Mouse (Mus musculus) limb, embryonic 15.5 days (tissue): ENCODE results near the gene March8. TPM values are rescaled to one million over a fixed set of nuclear protein-coding genes. Genes with fewer than 3 reads are reported as not detected.

ENCODE experiments used
- ATAC-seq: fragments of 200-750 bp; cut with Nextera tagmentation; 2 replicates; pipeline ENCODE4 v1.8.0; 2017; ENCODE audit warnings: low read depth, moderate TSS enrichment; ENCODE audit not compliant: insufficient number of reproducible peaks, low FRiP score, low TSS enrichment
- H3K27ac ChIP-seq: fragments of 300-500 bp; sonication (generic); 2 replicates; pipeline ENCODE4 v1.5.1; 2015; ENCODE audit warnings: moderate library complexity, mild to moderate bottlenecking, inconsistent platforms
- H3K27me3 ChIP-seq: fragments of 300-500 bp; sonication (generic); 2 replicates; pipeline ENCODE4 v1.6.1; 2015; ENCODE audit warnings: inconsistent platforms
- H3K36me3 ChIP-seq: fragments of 300-500 bp; sonication (generic); 2 replicates; pipeline ENCODE4 v1.6.1; 2015; ENCODE audit warnings: inconsistent platforms
- H3K4me1 ChIP-seq: fragments of 300-500 bp; sonication (generic); 2 replicates; pipeline ENCODE4 v1.6.1; 2015; ENCODE audit warnings: inconsistent platforms
- H3K4me2 ChIP-seq: fragments of 300-500 bp; sonication (generic); 2 replicates; pipeline ENCODE4 v1.6.1; 2015; ENCODE audit warnings: mild to moderate bottlenecking, inconsistent platforms
- H3K4me3 ChIP-seq: fragments of 300-500 bp; sonication (generic); 2 replicates; pipeline ENCODE4 v1.5.1; 2015; ENCODE audit warnings: mild to moderate bottlenecking, inconsistent platforms
- H3K9ac ChIP-seq: fragments of 300-500 bp; sonication (generic); 2 replicates; pipeline ENCODE4 v1.6.1; 2015; ENCODE audit warnings: inconsistent platforms
- H3K9me3 ChIP-seq: fragments of 300-500 bp; sonication (generic); 2 replicates; pipeline ENCODE4 v1.6.1; 2016; ENCODE audit warnings: inconsistent platforms
- WGBS: fragments of 180-500 bp; shearing (Covaris S2); methylation state at CpG from one replicate; pipeline ENCODE4 v1.1.7; 2015; 5-methylcytosine and 5-hydroxymethylcytosine counted together
- polyA plus RNA-seq: library from polyadenylated mRNA; unstranded; fragments of >200 nt; fragmentation: Nextera tagmentation; extraction: Ambion mirVana; gene quantifications from 2 replicates; pipeline ENCODE4 v1.2.1, GENCODE M21; 2015

March8 gene
- polyA plus RNA-seq, 1 experiment from 2014 or later = 26.0 TPM

GRCm38 (mm10) chr6:116397621-116398020 is 59.8 kb downstream of the March8 start:
- Histone ChIP-seq H3K27me3 (no peaks in the 10 kb centered on the region), H3K27ac (no peak overlapping the region), H3K4me2 (no peak overlapping the region), H3K4me1 (no peaks in the 10 kb centered on the region), H3K9me3 (no peaks in the 10 kb centered on the region), H3K36me3 (peaks cover 8% of the 10 kb centered on the region), H3K9ac (no peak overlapping the region), H3K4me3 (no peak overlapping the region)
- 71% methylated on average over 6 of the region's 6 CpGs for WGBS
- ATAC-seq = no peak

GRCm38 (mm10) chr6:116398136-116398535 is 60.3 kb downstream of the March8 start:
- Histone ChIP-seq H3K27me3 (no peaks in the 10 kb centered on the region), H3K4me1 (no peaks in the 10 kb centered on the region), H3K4me3 (no peak overlapping the region), H3K9me3 (no peaks in the 10 kb centered on the region), H3K27ac (no peak overlapping the region), H3K9ac (no peak overlapping the region), H3K36me3 (peaks cover 8% of the 10 kb centered on the region), H3K4me2 (no peak overlapping the region)
- no peak for ATAC-seq
- 86% methylated on average over 2 of the region's 2 CpGs for WGBS

- Histone ChIP-seq H3K9ac (no peak overlapping the region), H3K9me3 (no peaks in the 10 kb centered on the region), H3K36me3 (peaks cover 17% of the 10 kb centered on the region), H3K27ac (no peak overlapping the region), H3K27me3 (no peaks in the 10 kb centered on the region), H3K4me1 (no peaks in the 10 kb centered on the region), H3K4me3 (no peak overlapping the region), H3K4me2 (no peak overlapping the region)
- WGBS = 92% methylated on average over 12 of the region's 12 CpGs
- no peak for ATAC-seq
Measured at GRCm38 (mm10) chr6:116401746-116402423, 64.1 kb downstream of the March8 start.

GRCm38 (mm10) chr6:116402426-116402825 is 64.6 kb downstream of the March8 start:
- WGBS = 87% methylated on average over 3 of the region's 3 CpGs
- Histone ChIP-seq H3K4me2 (no peak overlapping the region), H3K9ac (no peak overlapping the region), H3K9me3 (no peaks in the 10 kb centered on the region), H3K27me3 (no peaks in the 10 kb centered on the region), H3K27ac (no peak overlapping the region), H3K36me3 (peaks cover 17% of the 10 kb centered on the region), H3K4me1 (no peaks in the 10 kb centered on the region), H3K4me3 (no peak overlapping the region)
- no peak for ATAC-seq

GRCm38 (mm10) chr6:116405243-116405642 is 67.4 kb downstream of the March8 start:
- H3K4me3 ChIP-seq = no peak overlapping the region

GRCm38 (mm10) chr6:116405715-116406114 is 67.9 kb downstream of the March8 start:
- no peaks in the 10 kb centered on the region for H3K27me3 ChIP-seq
- H3K4me2 ChIP-seq = no peak overlapping the region
- no peak for ATAC-seq
- H3K4me1 ChIP-seq = no peaks in the 10 kb centered on the region
- no peaks in the 10 kb centered on the region for H3K9me3 ChIP-seq
- H3K36me3 ChIP-seq = peaks cover 17% of the 10 kb centered on the region
- 84% methylated on average over 5 of the region's 5 CpGs for WGBS
- H3K27ac ChIP-seq = no peak overlapping the region; the same call in 1 of the 2 replicates
- H3K4me3 ChIP-seq = no peak overlapping the region
- no peak overlapping the region for H3K9ac ChIP-seq

More at GRCm38 (mm10) chr6:116405243-116405642, 67.4 kb downstream of the March8 start:
- Histone ChIP-seq H3K27ac (no peak overlapping the region), H3K27me3 (no peaks in the 10 kb centered on the region), H3K4me1 (no peaks in the 10 kb centered on the region), H3K9me3 (no peaks in the 10 kb centered on the region), H3K4me2 (no peak overlapping the region), H3K36me3 (peaks cover 17% of the 10 kb centered on the region), H3K9ac (no peak overlapping the region)
- no peak for ATAC-seq
- WGBS = 88% methylated on average over 9 of the region's 9 CpGs

GRCm38 (mm10) chr6:116406152-116406551 is 68.3 kb downstream of the March8 start:
- 60% methylated on average over 2 of the region's 2 CpGs for WGBS
- no peak for ATAC-seq
- Histone ChIP-seq H3K4me2 (no peak overlapping the region), H3K4me1 (no peaks in the 10 kb centered on the region), H3K27me3 (no peaks in the 10 kb centered on the region), H3K36me3 (peaks cover 15% of the 10 kb centered on the region), H3K9me3 (no peaks in the 10 kb centered on the region), H3K9ac (no peak overlapping the region), H3K27ac (no peak overlapping the region), H3K4me3 (no peak overlapping the region)

- Histone ChIP-seq H3K9ac (no peak overlapping the region), H3K9me3 (no peaks in the 10 kb centered on the region), H3K27ac (0 out of 2 replicates have a peak overlapping the region, but pooled peaks have one; percentile 3), H3K36me3 (peaks cover 11% of the 10 kb centered on the region; the same call in 1 of the 2 replicates), H3K27me3 (no peaks in the 10 kb centered on the region), H3K4me2 (no peak overlapping the region), H3K4me3 (no peak overlapping the region), H3K4me1 (no peaks in the 10 kb centered on the region)
- 45% methylated on average over 5 of the region's 5 CpGs for WGBS
- ATAC-seq = no peak
Measured at GRCm38 (mm10) chr6:116406680-116407079, 68.9 kb downstream of the March8 start.

GRCm38 (mm10) chr6:116407216-116407615 is 69.4 kb downstream of the March8 start:
- WGBS = 91% methylated on average over 4 of the region's 4 CpGs

GRCm38 (mm10) chr6:116407956-116408657 is 70.3 kb downstream of the March8 start:
- Histone ChIP-seq H3K27me3 (no peaks in the 10 kb centered on the region), H3K9ac (no peak overlapping the region), H3K9me3 (no peaks in the 10 kb centered on the region), H3K27ac (no peak overlapping the region), H3K36me3 (peaks cover 9% of the 10 kb centered on the region; the same call in 1 of the 2 replicates), H3K4me3 (no peak overlapping the region), H3K4me1 (no peaks in the 10 kb centered on the region), H3K4me2 (no peak overlapping the region)
- ATAC-seq = no peak
- WGBS = 64% methylated on average over 6 of the region's 6 CpGs

More at GRCm38 (mm10) chr6:116407216-116407615, 69.4 kb downstream of the March8 start:
- no peaks in the 10 kb centered on the region for H3K9me3 ChIP-seq
- no peak overlapping the region for H3K4me2 ChIP-seq
- no peak for ATAC-seq
- no peak overlapping the region for H3K9ac ChIP-seq
- no peaks in the 10 kb centered on the region for H3K4me1 ChIP-seq
- peaks cover 9% of the 10 kb centered on the region; the same call in 1 of the 2 replicates for H3K36me3 ChIP-seq
- no peak overlapping the region for H3K27ac ChIP-seq
- no peaks in the 10 kb centered on the region for H3K27me3 ChIP-seq
- no peak overlapping the region for H3K4me3 ChIP-seq

GRCm38 (mm10) chr6:116410436-116410835 is 72.6 kb downstream of the March8 start:
- H3K9ac ChIP-seq = no peak overlapping the region
- 0 out of 2 replicates have a peak, but pooled peaks cover 5% of the 10 kb centered on the region for H3K36me3 ChIP-seq
- 97% methylated on average over 10 of the region's 10 CpGs for WGBS
- no peak for ATAC-seq
- no peak overlapping the region for H3K4me2 ChIP-seq
- H3K27ac ChIP-seq = no peak overlapping the region
- H3K27me3 ChIP-seq = no peaks in the 10 kb centered on the region
- no peaks in the 10 kb centered on the region for H3K9me3 ChIP-seq
- no peaks in the 10 kb centered on the region for H3K4me1 ChIP-seq
- no peak overlapping the region for H3K4me3 ChIP-seq

GRCm38 (mm10) chr6:116411716-116412115 is 73.9 kb downstream of the March8 start:
- Histone ChIP-seq H3K4me1 (no peaks in the 10 kb centered on the region), H3K9ac (no peak overlapping the region), H3K27ac (no peak overlapping the region), H3K36me3 (no peaks in the 10 kb centered on the region), H3K4me2 (no peak overlapping the region), H3K27me3 (no peaks in the 10 kb centered on the region), H3K4me3 (no peak overlapping the region), H3K9me3 (no peaks in the 10 kb centered on the region)
- 85% methylated on average over 3 of the region's 3 CpGs for WGBS
- ATAC-seq = no peak
